Mouse (Mus musculus) liver, adult 2 months (tissue): ENCODE data around the gene Nid2. TPM values are rescaled to one million over a fixed set of nuclear protein-coding genes. Genes with fewer than 3 reads are reported as not detected.

Source experiments
- DNase-seq: peaks from one replicate; pipeline ENCODE4 v3.0.0-alpha.2; 2011; ENCODE audit warnings: low read depth, low spot score; ENCODE audit errors: extremely low read depth
- H3K27ac ChIP-seq: fragments of 200-500 bp; replicated peaks from 2 replicates; pipeline ENCODE4 v1.5.1; 2012; ENCODE audit warnings: low read depth, mild to moderate bottlenecking, control low read depth, inconsistent platforms, low read length; ENCODE audit not compliant: insufficient read depth
- H3K27me3 ChIP-seq: fragments of 200-500 bp; 2 replicates; pipeline ENCODE4 v1.6.1; 2012; ENCODE audit warnings: mild to moderate bottlenecking, moderate library complexity, low read length, inconsistent platforms; ENCODE audit not compliant: control insufficient read depth, insufficient read depth
- H3K36me3 ChIP-seq: fragments of 200-500 bp; 2 replicates; pipeline ENCODE4 v1.6.1; 2012; ENCODE audit warnings: low read length, inconsistent platforms; ENCODE audit not compliant: control insufficient read depth, insufficient read depth
- H3K4me1 ChIP-seq: fragments of 200-500 bp; 2 replicates; pipeline ENCODE4 v1.6.1; 2011; ENCODE audit warnings: low read length; ENCODE audit not compliant: control insufficient read depth, insufficient read depth
- H3K4me3 ChIP-seq: fragments of 200-500 bp; 2 replicates; pipeline ENCODE4 v1.5.1; 2011; ENCODE audit warnings: low read depth, mild to moderate bottlenecking, control low read depth, low read length, moderate library complexity; ENCODE audit not compliant: insufficient read depth
- H3K79me2 ChIP-seq: fragments of 200-500 bp; 2 replicates; pipeline ENCODE4 v1.6.1; 2012; ENCODE audit warnings: inconsistent platforms, mild to moderate bottlenecking, low read length, moderate library complexity; ENCODE audit not compliant: control insufficient read depth, insufficient read depth
- H3K9ac ChIP-seq: fragments of 200-500 bp; 2 replicates; pipeline ENCODE4 v1.6.1; 2012; ENCODE audit warnings: low read depth, mild to moderate bottlenecking, control low read depth, inconsistent platforms, low read length
- CTCF ChIP-seq: fragments of 200-500 bp; IDR thresholded peaks from 2 replicates; pipeline ENCODE4 v1.5.1; 2011; ENCODE audit warnings: low read depth, low read length, control low read depth
- POLR2A ChIP-seq: fragments of 200-500 bp; IDR thresholded peaks from 2 replicates; pipeline ENCODE4 v1.6.1; 2011; ENCODE audit warnings: low read length, control low read depth; ENCODE audit not compliant: insufficient read depth; ENCODE audit errors: extremely low read depth
- WGBS: fragments of 180-500 bp; shearing (Covaris S2); methylation state at CpG from one replicate; pipeline ENCODE4 v1.1.7; 2018; 5-methylcytosine and 5-hydroxymethylcytosine counted together
- polyA plus RNA-seq: library from polyadenylated mRNA; depleted of rRNA; stranded (reverse); fragments of >200 nt; gene quantifications from 2 replicates; pipeline ENCODE4 v1.2.3, GENCODE M21; 2012
- total RNA-seq: library from RNA; depleted of rRNA; stranded (reverse); fragments of >200 nt; gene quantifications from 2 replicates; pipeline ENCODE4 v1.2.3, GENCODE M21; 2014

Gene Nid2
- total and polyA plus RNA-seq, 2 experiments: 2.3 to 6.0 TPM

- no peaks in the 10 kb centered on the region for H3K36me3 ChIP-seq
- H3K4me3 ChIP-seq: no peak overlapping the region
- no peaks in the 10 kb centered on the region for H3K27me3 ChIP-seq
- no peaks in the 10 kb centered on the region for H3K79me2 ChIP-seq
- DNase-seq: peak; percentile 42
- TF ChIP-seq CTCF: no peak
- TF ChIP-seq POLR2A: no peak
- no peak overlapping the region for H3K9ac ChIP-seq
- 30% methylated on average over 6 of the region's 6 CpGs for WGBS
- no peak overlapping the region for H3K27ac ChIP-seq
- H3K4me1 ChIP-seq: peaks cover 13% of the 10 kb centered on the region
Observed at GRCm38 (mm10) chr14:19769441-19770200, 18.6 kb downstream of the Nid2 start.

- H3K9ac ChIP-seq: no peak overlapping the region
- H3K27ac ChIP-seq: no peak overlapping the region
- no peak overlapping the region for H3K4me3 ChIP-seq
- H3K79me2 ChIP-seq: no peaks in the 10 kb centered on the region
- WGBS: 72% methylated on average over 7 of the region's 7 CpGs
- peaks cover 12% of the 10 kb centered on the region for H3K4me1 ChIP-seq
- no peaks in the 10 kb centered on the region for H3K36me3 ChIP-seq
- TF ChIP-seq POLR2A (no peak), CTCF (no peak)
- DNase-seq: no peak
- H3K27me3 ChIP-seq: no peaks in the 10 kb centered on the region
Observed at GRCm38 (mm10) chr14:19771173-19771572, 20.1 kb downstream of the Nid2 start.

GRCm38 (mm10) chr14:19774036-19774628 lies 23.1 kb downstream of the Nid2 start:
- no peaks in the 10 kb centered on the region for H3K79me2 ChIP-seq
- WGBS: 84% methylated on average over 13 of the region's 13 CpGs
- H3K27me3 ChIP-seq: no peaks in the 10 kb centered on the region
- H3K27ac ChIP-seq: no peak overlapping the region
- H3K36me3 ChIP-seq: no peaks in the 10 kb centered on the region
- no peak overlapping the region for H3K9ac ChIP-seq
- no peak overlapping the region for H3K4me3 ChIP-seq
- no peak for TF ChIP-seq CTCF
- no peak for TF ChIP-seq POLR2A
- no peak for DNase-seq
- H3K4me1 ChIP-seq: peaks cover 5% of the 10 kb centered on the region

- Histone ChIP-seq H3K4me3 (no peak overlapping the region), H3K27me3 (no peaks in the 10 kb centered on the region), H3K4me1 (peaks cover 2% of the 10 kb centered on the region; the same call in 1 of the 2 replicates), H3K9ac (no peak overlapping the region), H3K36me3 (peaks cover 1% of the 10 kb centered on the region; the same call in 1 of the 2 replicates), H3K79me2 (no peaks in the 10 kb centered on the region), H3K27ac (no peak overlapping the region)
- no peak for DNase-seq
- WGBS: 98% methylated on average over 4 of the region's 4 CpGs
- no peak for TF ChIP-seq POLR2A
- TF ChIP-seq CTCF: no peak
Observed at GRCm38 (mm10) chr14:19775491-19775890, 24.4 kb downstream of the Nid2 start.

GRCm38 (mm10) chr14:19776179-19776578 lies 25.1 kb downstream of the Nid2 start:
- WGBS: 91% methylated on average over 5 of the region's 5 CpGs
- Histone ChIP-seq H3K27ac (no peak overlapping the region), H3K9ac (no peak overlapping the region), H3K36me3 (peaks cover 1% of the 10 kb centered on the region; the same call in 1 of the 2 replicates), H3K27me3 (no peaks in the 10 kb centered on the region), H3K4me1 (no peaks in the 10 kb centered on the region), H3K79me2 (no peaks in the 10 kb centered on the region), H3K4me3 (no peak overlapping the region)
- DNase-seq: no peak
- TF ChIP-seq CTCF: no peak
- TF ChIP-seq POLR2A: no peak

GRCm38 (mm10) chr14:19776890-19777289 lies 25.8 kb downstream of the Nid2 start:
- Histone ChIP-seq H3K9ac (no peak overlapping the region), H3K4me1 (no peaks in the 10 kb centered on the region), H3K36me3 (peaks cover 1% of the 10 kb centered on the region; the same call in 1 of the 2 replicates), H3K4me3 (no peak overlapping the region), H3K27ac (no peak overlapping the region), H3K27me3 (no peaks in the 10 kb centered on the region), H3K79me2 (no peaks in the 10 kb centered on the region)
- no peak for TF ChIP-seq POLR2A
- peak; percentile 86 for TF ChIP-seq CTCF
- WGBS: 65% methylated on average over 6 of the region's 6 CpGs
- peak; percentile 19 for DNase-seq
